ENCODE assay signal across 8 mouse cellular contexts in the genomic region with DNA sequence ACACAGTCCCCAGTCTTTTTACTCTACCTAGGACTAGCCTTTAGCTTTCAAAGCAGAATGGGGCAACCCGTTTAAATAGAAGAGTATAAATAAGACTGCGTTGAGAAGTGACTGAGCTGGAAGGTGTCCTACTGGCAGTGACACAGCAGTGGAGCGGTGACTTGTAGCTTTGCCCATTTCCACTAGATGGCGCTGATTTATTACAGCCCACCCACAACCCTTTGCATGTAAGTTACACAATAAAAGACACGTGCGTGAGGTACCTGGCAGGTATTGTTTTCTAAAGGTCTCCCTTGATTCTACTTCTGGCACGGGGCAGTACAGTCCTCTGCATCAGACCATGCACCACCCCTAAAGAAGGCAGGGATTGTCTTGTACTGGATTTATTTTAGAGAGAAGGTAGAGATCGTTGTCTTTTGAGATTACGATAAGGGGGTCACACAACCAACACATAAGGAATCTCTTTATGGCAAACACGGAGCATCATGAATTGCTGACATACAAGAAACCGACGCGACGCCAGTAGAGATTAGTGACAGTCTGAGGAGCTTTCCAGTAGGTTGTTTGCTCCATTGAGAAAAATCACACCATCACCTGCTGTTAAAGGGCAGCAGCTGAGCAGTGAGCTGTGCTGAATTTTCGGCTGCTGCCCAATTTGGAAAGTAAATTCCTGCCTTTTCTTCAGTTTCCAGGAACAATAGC.
DNase-seq lines count a peak whose midpoint lies in the region; ATAC-seq and TF ChIP-seq lines count a peak whose summit lies in the region.

No protein-coding gene starts in this region.

- no peaks in the 10 kb centered on the region for H3K36me3 ChIP-seq in embryonic facial prominence, embryonic 10.5 days (replicated peaks)
- H3K36me3 ChIP-seq in kidney, adult 2 months (ENCODE audit: control insufficient read depth, insufficient read depth, low read length): no peaks in the 10 kb centered on the region
- no peaks in the 10 kb centered on the region for H3K36me3 ChIP-seq in limb, embryonic 11.5 days (ENCODE audit: control insufficient read depth, insufficient read depth, low read length)
- no peaks in the 10 kb centered on the region for H3K36me3 ChIP-seq in midbrain, embryonic 15.5 days (replicated peaks)

- no peak overlapping the region for H3K27ac ChIP-seq in embryonic facial prominence, embryonic 10.5 days (replicated peaks)
- no peak overlapping the region for H3K27ac ChIP-seq in kidney, adult 2 months (ENCODE audit: insufficient read depth, low read depth, low read length)
- H3K27ac ChIP-seq in limb, embryonic 11.5 days (replicated peaks; ENCODE audit: low read depth, low read length): no peak overlapping the region
- H3K27ac ChIP-seq in midbrain, embryonic 15.5 days: 0 out of 2 replicates have a peak overlapping the region, but pooled peaks have one; percentile 31

- no peaks in the 10 kb centered on the region for H3K4me1 ChIP-seq in embryonic facial prominence, embryonic 10.5 days
- H3K4me1 ChIP-seq in kidney, adult 2 months (ENCODE audit: control insufficient read depth, insufficient read depth, low read length): no peaks in the 10 kb centered on the region
- no peaks in the 10 kb centered on the region for H3K4me1 ChIP-seq in limb, embryonic 11.5 days (ENCODE audit: control insufficient read depth, insufficient read depth, low read length)
- H3K4me1 ChIP-seq in midbrain, embryonic 15.5 days: peaks cover 8% of the 10 kb centered on the region; the same call in 1 of the 2 replicates

- no peak overlapping the region for H3K9ac ChIP-seq in limb, embryonic 11.5 days (ENCODE audit: low read length)
- H3K9ac ChIP-seq in midbrain, embryonic 15.5 days: no peak overlapping the region

- ATAC-seq in granulocyte monocyte progenitor cell, adult 5-6 weeks (replicated peaks; ENCODE audit: poor library complexity, severe bottlenecking): peak; percentile 96
- peak; percentile 44; the same call in 1 of the 2 replicates for ATAC-seq in limb, embryonic 11.5 days (ENCODE audit: insufficient number of reproducible peaks, low FRiP score, low TSS enrichment, low read depth)
- peak; percentile 95 for ATAC-seq in midbrain, embryonic 15.5 days (replicated peaks)

- no peak overlapping the region for H3K4me2 ChIP-seq in limb, embryonic 11.5 days (ENCODE audit: low read depth, severe bottlenecking)
- peak overlapping the region; percentile 26 for H3K4me2 ChIP-seq in midbrain, embryonic 15.5 days

- no peaks in the 10 kb centered on the region for H3K27me3 ChIP-seq in embryonic facial prominence, embryonic 10.5 days (replicated peaks; ENCODE audit: low read depth, poor library complexity, severe bottlenecking)
- no peaks in the 10 kb centered on the region for H3K27me3 ChIP-seq in kidney, adult 2 months (replicated peaks; ENCODE audit: control insufficient read depth, insufficient read depth, low read length)
- H3K27me3 ChIP-seq in limb, embryonic 11.5 days (ENCODE audit: control insufficient read depth, insufficient read depth, low read length): no peaks in the 10 kb centered on the region
- no peaks in the 10 kb centered on the region for H3K27me3 ChIP-seq in midbrain, embryonic 15.5 days (replicated peaks)

- H3K9me3 ChIP-seq in embryonic facial prominence, embryonic 10.5 days: no peaks in the 10 kb centered on the region
- H3K9me3 ChIP-seq in limb, embryonic 11.5 days (ENCODE audit: control insufficient read depth, low read length): no peaks in the 10 kb centered on the region
- no peaks in the 10 kb centered on the region for H3K9me3 ChIP-seq in midbrain, embryonic 15.5 days

- WGBS in embryonic facial prominence, embryonic 10.5 days: 28% methylated on average over 15 of the region's 15 CpGs
- 25% methylated on average over 15 of the region's 15 CpGs for WGBS in kidney, adult 2 months
- WGBS in limb, embryonic 11.5 days: 34% methylated on average over 15 of the region's 15 CpGs
- WGBS in midbrain, embryonic 15.5 days: 21% methylated on average over 15 of the region's 15 CpGs

- TF ChIP-seq POLR2A in kidney, adult 2 months (IDR thresholded peaks at IDR 0.05; ENCODE audit: low read depth, low read length): no peak

- H3K4me3 ChIP-seq in embryonic facial prominence, embryonic 10.5 days: no peak overlapping the region
- no peak overlapping the region for H3K4me3 ChIP-seq in kidney, adult 2 months (ENCODE audit: insufficient read depth, low read depth, low read length)
- no peak overlapping the region for H3K4me3 ChIP-seq in limb, embryonic 11.5 days (ENCODE audit: low read depth, low read length)
- H3K4me3 ChIP-seq in midbrain, embryonic 15.5 days: no peak overlapping the region

- TF ChIP-seq CTCF in kidney, adult 2 months (conservative IDR thresholded peaks at IDR 0.05; ENCODE audit: insufficient read depth, insufficient read length, low read depth, low read length): peak; percentile 91

- DNase-seq in 3T3-L1 (ENCODE audit: low read depth, low spot score): peak; percentile 81
- DNase-seq in adrenal gland, adult 8-10 months: peak; percentile 42
- DNase-seq in embryonic facial prominence, embryonic 10.5 days (ENCODE audit: low spot score): peak; percentile 67
- peak; percentile 66 for DNase-seq in kidney, adult 2 months
- DNase-seq in limb, embryonic 11.5 days (ENCODE audit: low spot score): peak; percentile 75
- DNase-seq in spleen, postnatal 10 days (ENCODE audit: low spot score in 2 of 2): peak; percentile 19 to 65

Comparison
In these comparisons a context has a peak if more than half of its experiments do, and no peak if none do; other contexts are left out.
1. ATAC-seq: peak in every context shown above with its lines; median percentile 96 in granulocyte monocyte progenitor cell, adult 5-6 weeks; 95 in midbrain, embryonic 15.5 days; 44 in limb, embryonic 11.5 days.